Mouse (Mus musculus) megakaryocyte progenitor cell, adult 5-6 weeks (primary cell): ENCODE results near the gene Dzip1l. TPM values are rescaled to one million over a fixed set of nuclear protein-coding genes. Genes with fewer than 3 reads are reported as not detected.

Source experiments
- ATAC-seq: replicated peaks from 2 replicates; pipeline ENCODE4 v1.8.0; 2016; ENCODE audit warnings: mild to moderate bottlenecking, moderate TSS enrichment, inconsistent platforms; ENCODE audit not compliant: poor library complexity
- total RNA-seq, 2 experiments: library from RNA; stranded (forward) in 1 of 2; stranded (reverse) in 1 of 2; fragments of 157-497, 149-512 nt in 1 of 2; fragments of 200-1000 nt in 1 of 2; gene quantifications; 2 replicates each; pipeline versions ENCODE4 v1.2.3 to v1.2.4; 2015 to 2017

Dzip1l gene
- total RNA-seq, 2 experiments from 2014 or later = not detected

- no peak for ATAC-seq
These were observed 81.0 kb downstream of the Dzip1l start for GRCm38 (mm10) chr9:99710297-99710696.

DNA sequence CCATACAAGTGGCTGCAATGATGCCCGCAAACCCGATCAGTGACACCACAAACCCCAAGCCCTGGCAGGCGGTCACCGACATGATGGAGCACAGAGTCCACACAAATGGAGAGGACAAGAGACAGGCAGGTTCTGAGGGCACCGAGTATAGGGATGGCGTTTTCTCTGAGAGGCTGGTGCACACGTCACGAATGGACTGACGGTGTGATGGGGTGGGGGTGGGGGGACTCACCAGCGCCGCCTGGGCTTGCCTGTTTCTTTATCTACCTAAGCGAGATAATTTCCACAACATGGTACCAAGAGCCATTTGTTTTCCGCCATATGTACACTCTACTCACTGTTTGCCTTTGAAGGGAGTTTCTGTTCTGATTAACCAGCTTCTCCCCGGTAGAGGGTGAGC is 87.8 kb downstream of the Dzip1l start, which contains the start of gene Cldn18:
TSS of gene Cldn18 (minus strand) at position 134 of the 400 bp plus-strand sequence.
- ATAC-seq = no peak

Other genes with a start within 250 kb of the Dzip1l start
- 4.7 and 5.1 TPM in 2 replicates for gene Mras, start 192.1 kb upstream of the Dzip1l start, total RNA-seq (2015)
- 4.1 and 5.2 TPM in 2 replicates for gene Mras, start 192.1 kb upstream of the Dzip1l start, total RNA-seq (2017)
- not detected in 2 replicates for gene Nme9, start 178.0 kb upstream of the Dzip1l start, total RNA-seq (2015)
- not detected in 2 replicates for gene Nme9, start 178.0 kb upstream of the Dzip1l start, total RNA-seq (2017)
- gene Armc8, start 60.6 kb upstream of the Dzip1l start, total RNA-seq (2015) = 30.4 and 34.6 TPM in 2 replicates
- 32.2 and 36.6 TPM in 2 replicates for gene Armc8, start 60.6 kb upstream of the Dzip1l start, total RNA-seq (2017)
- gene Dbr1, start 53.7 kb upstream of the Dzip1l start, total RNA-seq (2015) = 21.0 and 22.2 TPM in 2 replicates
- gene Dbr1, start 53.7 kb upstream of the Dzip1l start, total RNA-seq (2017) = 55.0 and 56.5 TPM in 2 replicates
- gene A4gnt, start 17.0 kb upstream of the Dzip1l start, total RNA-seq (2015) = not detected in 2 replicates
- not detected in 2 replicates for gene A4gnt, start 17.0 kb upstream of the Dzip1l start, total RNA-seq (2017)
- gene Cldn18, start 87.8 kb downstream of the Dzip1l start, total RNA-seq (2015) = not detected in 2 replicates
- gene Cldn18, start 87.8 kb downstream of the Dzip1l start, total RNA-seq (2017) = not detected in 2 replicates
- gene Sox14, start 246.7 kb downstream of the Dzip1l start, total RNA-seq (2015) = not detected in 2 replicates
- gene Sox14, start 246.7 kb downstream of the Dzip1l start, total RNA-seq (2017) = not detected in 2 replicates